Mouse (Mus musculus): ENCODE data around the gene Ooep. TPM values are rescaled to one million over a fixed set of nuclear protein-coding genes. Genes with fewer than 3 reads are reported as not detected.
"Not testable (repeated sequence)": the region's sequence is repeated elsewhere in the genome, so short reads cannot be mapped to it uniquely, and the experiment has no call there.

Gene Ooep
- polyA plus RNA-seq, 1 experiment from 2014 or later = 2.2 TPM

DNA sequence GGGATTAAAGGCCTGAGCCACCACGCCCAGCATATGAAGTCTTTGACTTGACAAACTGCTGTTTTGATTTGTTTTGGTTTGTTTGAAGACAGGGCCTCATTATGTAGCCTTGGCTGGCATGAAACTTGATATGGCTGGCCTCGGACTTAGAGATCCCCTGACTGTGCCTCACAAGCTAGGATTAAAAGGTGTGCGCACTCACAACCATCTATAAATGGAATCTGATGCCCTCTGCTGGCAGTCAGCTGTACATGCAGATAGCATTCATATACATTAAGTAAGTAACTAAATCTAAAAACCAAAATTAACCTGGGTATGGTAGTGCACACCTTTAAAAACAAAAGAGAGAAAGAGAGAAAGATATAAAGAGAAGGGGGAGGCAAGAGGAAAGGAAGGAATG, 7.4 kb upstream of the Ooep start:
- WGBS = 38% methylated on average over 3 of the region's 3 CpGs

DNA sequence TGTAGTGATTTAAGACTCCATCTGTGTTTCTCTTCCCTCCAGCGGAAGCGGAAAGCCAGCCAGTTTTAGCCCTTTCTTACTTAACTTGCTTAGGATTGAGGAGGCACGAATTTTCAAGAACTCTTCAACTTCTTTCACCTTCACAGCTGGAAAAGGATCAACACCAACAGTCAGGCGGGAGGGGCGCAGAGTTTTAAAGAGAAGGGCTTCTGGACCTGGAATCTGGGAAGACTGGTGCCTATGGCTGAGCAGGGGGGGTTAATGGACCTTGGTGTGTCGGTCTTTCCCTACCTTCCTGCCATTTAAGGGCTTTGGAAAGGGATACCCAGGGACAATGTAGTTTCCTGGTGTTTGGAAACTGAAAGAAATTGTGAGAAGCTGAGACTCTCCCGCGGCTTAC, 979 bp downstream of the Ooep start:
- H3K9ac ChIP-seq = no peak overlapping the region
- peaks cover 8% of the 10 kb centered on the region; the same call in 1 of the 2 replicates for H3K4me1 ChIP-seq
- H3K4me2 ChIP-seq (replicated peaks) = peak overlapping the region; percentile 69
- H3K27me3 ChIP-seq = peaks cover 4% of the 10 kb centered on the region; the same call in 1 of the 2 replicates
- H3K36me3 ChIP-seq = no peaks in the 10 kb centered on the region
- no peaks in the 10 kb centered on the region for H3K9me3 ChIP-seq
- H3K27ac ChIP-seq = no peak overlapping the region
- H3K4me3 ChIP-seq = peak overlapping the region; percentile 31
- WGBS = 23% methylated on average over 8 of the region's 8 CpGs
- ATAC-seq (ENCODE audit: insufficient number of reproducible peaks, insufficient read depth, low FRiP score, low TSS enrichment) = no peak

More for the DNA sequence above, 7.4 kb upstream of the Ooep start:
- Histone ChIP-seq H3K4me1 (no peaks in the 10 kb centered on the region), H3K4me3 (no peak overlapping the region), H3K4me2 (replicated peaks) (no peak overlapping the region), H3K27ac (no peak overlapping the region), H3K9me3 (no peaks in the 10 kb centered on the region), H3K9ac (no peak overlapping the region), H3K36me3 (no peaks in the 10 kb centered on the region), H3K27me3 (no peaks in the 10 kb centered on the region)
- ATAC-seq (ENCODE audit: insufficient number of reproducible peaks, insufficient read depth, low FRiP score, low TSS enrichment) = no peak

DNA sequence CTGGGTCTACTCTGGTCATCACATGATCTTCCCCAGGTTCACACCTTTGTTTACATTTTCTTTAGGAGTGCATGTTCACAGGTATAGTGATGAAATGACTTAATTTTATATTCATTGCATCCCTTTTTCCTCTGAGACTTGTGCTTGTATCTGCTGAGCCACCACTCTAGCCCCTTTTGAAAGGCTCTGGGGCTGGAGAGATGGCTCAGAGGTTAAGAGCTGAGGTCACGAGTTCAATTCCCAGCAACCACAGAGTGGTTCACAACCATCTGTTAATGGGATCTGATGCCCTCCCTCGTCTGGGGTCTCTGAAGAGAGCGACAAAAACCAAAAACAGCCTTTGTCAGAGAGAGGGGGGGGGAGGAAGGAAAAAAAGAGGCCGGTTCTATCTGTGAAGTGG, 3.0 kb downstream of the Ooep start:
- Histone ChIP-seq H3K4me3 (no peak overlapping the region), H3K27me3 (peaks cover 4% of the 10 kb centered on the region; the same call in 1 of the 2 replicates), H3K9me3 (no peaks in the 10 kb centered on the region), H3K27ac (no peak overlapping the region), H3K36me3 (no peaks in the 10 kb centered on the region), H3K9ac (no peak overlapping the region), H3K4me1 (peaks cover 8% of the 10 kb centered on the region; the same call in 1 of the 2 replicates), H3K4me2 (replicated peaks) (no peak overlapping the region)
- 67% methylated on average over 4 of the region's 4 CpGs for WGBS
- no peak for ATAC-seq (ENCODE audit: insufficient number of reproducible peaks, insufficient read depth, low FRiP score, low TSS enrichment)

DNA sequence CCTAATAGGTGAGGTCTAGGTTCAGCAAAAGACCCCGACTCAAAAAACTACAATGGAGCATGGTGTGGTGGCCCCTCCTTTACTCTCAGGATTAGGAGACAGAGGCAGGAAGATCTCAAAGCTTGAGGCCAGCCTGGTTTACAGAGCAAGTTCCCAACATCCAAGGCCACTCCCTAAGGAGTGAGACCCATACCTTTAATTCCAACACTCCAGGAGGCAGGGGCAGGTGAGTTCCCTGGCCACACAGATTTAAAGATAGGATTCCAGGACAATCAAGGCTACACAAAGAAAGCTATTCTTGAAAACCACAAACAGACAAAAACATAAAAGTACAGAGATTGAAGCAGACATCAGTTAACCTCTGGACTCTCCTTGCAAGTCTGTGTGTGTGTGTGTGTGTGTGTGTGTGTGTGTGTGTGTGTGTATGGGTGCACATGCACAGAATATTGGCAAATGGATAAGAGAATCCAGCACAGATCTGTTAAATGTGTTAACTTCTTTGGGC, 3.6 kb downstream of the Ooep start:
- Histone ChIP-seq H3K9me3 (no peaks in the 10 kb centered on the region), H3K4me3 (no peak overlapping the region)
- ATAC-seq (ENCODE audit: insufficient number of reproducible peaks, insufficient read depth, low FRiP score, low TSS enrichment) = no peak

DNA sequence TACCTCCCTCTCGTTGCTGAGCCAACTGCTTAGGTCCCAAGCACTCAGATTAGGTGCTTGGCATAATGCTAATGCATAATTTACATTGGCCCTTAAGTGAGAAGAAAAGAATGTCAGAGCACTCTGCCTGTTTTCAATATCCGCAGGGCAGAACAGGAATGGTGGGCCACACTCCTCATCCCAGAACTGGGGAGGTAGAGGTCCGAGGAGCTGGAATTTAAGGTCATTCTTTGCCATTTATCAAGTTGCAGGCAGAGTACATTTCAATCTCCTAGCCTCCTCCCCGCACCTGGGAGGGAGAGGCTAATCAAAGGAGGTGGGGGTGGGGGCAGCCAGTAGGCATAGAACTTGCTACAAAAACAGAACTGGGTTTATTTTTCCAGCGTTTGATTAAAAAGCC, 4.1 kb downstream of the Ooep start:
- 52% methylated on average over 5 of the region's 5 CpGs for WGBS
- Histone ChIP-seq H3K4me3 (no peak overlapping the region), H3K36me3 (no peaks in the 10 kb centered on the region), H3K9ac (no peak overlapping the region), H3K4me1 (peaks cover 8% of the 10 kb centered on the region; the same call in 1 of the 2 replicates), H3K4me2 (replicated peaks) (no peak overlapping the region), H3K9me3 (no peaks in the 10 kb centered on the region), H3K27ac (no peak overlapping the region), H3K27me3 (peaks cover 4% of the 10 kb centered on the region; the same call in 1 of the 2 replicates)
- ATAC-seq (ENCODE audit: insufficient number of reproducible peaks, insufficient read depth, low FRiP score, low TSS enrichment) = no peak

More for the DNA sequence above, 3.6 kb downstream of the Ooep start:
- peaks cover 8% of the 10 kb centered on the region; the same call in 1 of the 2 replicates for H3K4me1 ChIP-seq
- H3K4me2 ChIP-seq (replicated peaks) = no peak overlapping the region
- no peak overlapping the region for H3K27ac ChIP-seq
- 74% methylated on average over 1 of the region's 1 CpGs for WGBS
- H3K27me3 ChIP-seq = peaks cover 4% of the 10 kb centered on the region; the same call in 1 of the 2 replicates
- no peaks in the 10 kb centered on the region for H3K36me3 ChIP-seq
- H3K9ac ChIP-seq = no peak overlapping the region

DNA sequence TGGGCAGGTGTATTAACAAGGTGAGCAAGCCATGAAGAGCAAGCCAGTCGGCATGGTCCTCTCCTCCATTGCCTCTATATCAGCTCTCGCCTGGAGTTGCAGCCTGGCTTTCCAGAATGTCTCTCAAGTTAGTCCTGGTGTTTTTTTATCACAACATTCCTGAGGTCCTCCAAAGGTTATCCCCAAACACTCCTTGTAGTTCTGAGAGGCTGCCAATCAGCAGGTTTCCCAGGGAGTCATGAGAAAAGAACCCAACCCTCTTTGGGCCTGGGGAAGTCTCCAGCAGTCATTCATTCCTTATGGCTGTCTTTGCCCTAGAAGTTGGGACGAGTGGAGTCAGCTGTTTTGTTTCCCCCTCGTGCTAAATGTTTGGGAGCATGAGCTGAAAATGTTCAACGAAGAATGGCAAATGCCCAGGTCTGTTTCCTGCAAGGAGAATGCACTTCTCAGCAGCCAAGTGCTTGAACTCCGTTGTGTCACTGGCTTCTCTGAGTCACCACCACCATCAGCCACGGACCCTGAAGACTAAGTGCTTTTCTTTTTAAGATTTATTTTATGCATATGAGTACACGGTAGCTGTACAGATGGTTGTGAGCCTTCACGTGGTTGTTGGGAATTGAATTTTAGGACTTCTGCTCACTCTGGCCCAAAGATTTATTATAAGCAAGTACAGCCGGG, 5.6 kb downstream of the Ooep start:
- Histone ChIP-seq H3K4me3 (no peak overlapping the region), H3K4me1 (peaks cover under 1% of the 10 kb centered on the region; the same call in 1 of the 2 replicates)
- 84% methylated on average over 10 of the region's 10 CpGs for WGBS

DNA sequence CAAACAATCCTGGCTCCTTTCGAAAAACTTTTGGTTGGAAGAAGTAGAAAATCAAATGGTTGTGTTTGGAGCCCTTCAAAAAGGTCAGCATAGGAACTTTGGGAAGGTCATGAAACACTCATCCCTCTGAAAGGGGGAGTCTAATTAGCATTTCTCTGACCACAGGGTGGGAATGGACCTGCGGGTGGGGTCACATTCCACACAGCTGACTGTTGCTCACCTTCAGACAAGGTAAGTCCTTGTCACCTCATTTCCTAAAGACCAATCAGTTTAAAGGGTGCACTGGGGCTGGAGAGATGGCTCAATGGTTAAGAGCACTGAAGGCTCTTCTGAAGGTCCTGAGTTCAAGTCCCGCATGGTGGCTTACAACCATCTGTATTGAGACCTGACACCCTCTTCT, 7.1 kb downstream of the Ooep start:
- Histone ChIP-seq H3K27me3 (no peaks in the 10 kb centered on the region), H3K4me3 (no peak overlapping the region), H3K4me2 (replicated peaks) (no peak overlapping the region), H3K27ac (no peak overlapping the region), H3K4me1 (no peaks in the 10 kb centered on the region), H3K9ac (no peak overlapping the region), H3K36me3 (no peaks in the 10 kb centered on the region), H3K9me3 (no peaks in the 10 kb centered on the region)
- 91% methylated on average over 3 of the region's 3 CpGs for WGBS
- ATAC-seq (ENCODE audit: insufficient number of reproducible peaks, insufficient read depth, low FRiP score, low TSS enrichment) = no peak

More for the DNA sequence above, 5.6 kb downstream of the Ooep start:
- H3K27me3 ChIP-seq = peaks cover under 1% of the 10 kb centered on the region; the same call in 1 of the 2 replicates
- no peaks in the 10 kb centered on the region for H3K9me3 ChIP-seq
- no peaks in the 10 kb centered on the region for H3K36me3 ChIP-seq
- no peak overlapping the region for H3K27ac ChIP-seq
- no peak for ATAC-seq (ENCODE audit: insufficient number of reproducible peaks, insufficient read depth, low FRiP score, low TSS enrichment)
- H3K9ac ChIP-seq = no peak overlapping the region
- H3K4me2 ChIP-seq (replicated peaks) = no peak overlapping the region

DNA sequence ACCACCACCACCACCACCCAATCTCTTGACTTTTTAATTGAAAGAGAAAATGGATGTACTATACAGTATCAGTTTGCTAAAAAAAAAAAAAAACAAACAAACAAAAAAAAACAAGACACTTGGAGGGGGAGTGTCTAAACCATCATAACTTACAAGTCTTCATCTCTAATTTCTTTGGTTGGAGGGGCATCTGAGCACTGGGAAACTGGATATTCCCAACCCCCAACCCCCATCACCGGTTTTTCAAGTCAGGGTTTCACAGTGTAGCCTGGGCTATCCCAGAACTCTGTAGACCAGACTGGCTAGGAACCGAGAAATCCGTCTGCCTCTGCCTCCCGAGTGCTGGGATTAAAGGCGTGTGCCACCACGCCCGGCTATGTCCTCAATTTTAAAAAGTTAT, 8.7 kb downstream of the Ooep start:
- Histone ChIP-seq H3K27ac (no peak overlapping the region), H3K4me3 (no peak overlapping the region), H3K9me3 (no peaks in the 10 kb centered on the region), H3K4me2 (replicated peaks) (no peak overlapping the region), H3K36me3 (no peaks in the 10 kb centered on the region), H3K9ac (no peak overlapping the region), H3K27me3 (no peaks in the 10 kb centered on the region), H3K4me1 (no peaks in the 10 kb centered on the region)
- no peak for ATAC-seq (ENCODE audit: insufficient number of reproducible peaks, insufficient read depth, low FRiP score, low TSS enrichment)
- 87% methylated on average over 7 of the region's 7 CpGs for WGBS

DNA sequence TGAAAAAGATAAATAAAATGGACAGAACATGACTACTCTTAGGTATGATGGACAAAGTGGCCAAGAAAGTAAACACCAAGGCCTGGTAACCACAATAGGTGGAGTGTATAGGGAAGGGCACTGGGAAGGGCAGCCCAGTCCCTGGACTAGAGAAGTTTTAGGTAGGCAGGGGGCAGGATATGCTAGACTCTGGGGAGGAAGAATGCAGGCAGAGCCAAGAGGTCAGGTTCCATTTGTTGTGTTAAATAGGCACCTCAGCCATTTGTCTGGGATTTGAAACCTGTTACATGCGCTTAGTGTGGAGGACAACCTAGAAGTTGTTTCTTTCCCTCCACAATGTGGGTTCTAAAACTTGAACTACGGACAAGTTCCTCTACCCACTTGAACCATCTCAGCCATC, 9.2 kb downstream of the Ooep start:
- H3K27me3 ChIP-seq = no peaks in the 10 kb centered on the region
- H3K4me2 ChIP-seq (replicated peaks) = no peak overlapping the region
- no peak overlapping the region for H3K9ac ChIP-seq
- no peak overlapping the region for H3K4me3 ChIP-seq
- no peaks in the 10 kb centered on the region for H3K9me3 ChIP-seq
- no peaks in the 10 kb centered on the region for H3K4me1 ChIP-seq
- 84% methylated on average over 2 of the region's 2 CpGs for WGBS
- H3K36me3 ChIP-seq = no peaks in the 10 kb centered on the region
- no peak overlapping the region for H3K27ac ChIP-seq
- ATAC-seq (ENCODE audit: insufficient number of reproducible peaks, insufficient read depth, low FRiP score, low TSS enrichment) = no peak

DNA sequence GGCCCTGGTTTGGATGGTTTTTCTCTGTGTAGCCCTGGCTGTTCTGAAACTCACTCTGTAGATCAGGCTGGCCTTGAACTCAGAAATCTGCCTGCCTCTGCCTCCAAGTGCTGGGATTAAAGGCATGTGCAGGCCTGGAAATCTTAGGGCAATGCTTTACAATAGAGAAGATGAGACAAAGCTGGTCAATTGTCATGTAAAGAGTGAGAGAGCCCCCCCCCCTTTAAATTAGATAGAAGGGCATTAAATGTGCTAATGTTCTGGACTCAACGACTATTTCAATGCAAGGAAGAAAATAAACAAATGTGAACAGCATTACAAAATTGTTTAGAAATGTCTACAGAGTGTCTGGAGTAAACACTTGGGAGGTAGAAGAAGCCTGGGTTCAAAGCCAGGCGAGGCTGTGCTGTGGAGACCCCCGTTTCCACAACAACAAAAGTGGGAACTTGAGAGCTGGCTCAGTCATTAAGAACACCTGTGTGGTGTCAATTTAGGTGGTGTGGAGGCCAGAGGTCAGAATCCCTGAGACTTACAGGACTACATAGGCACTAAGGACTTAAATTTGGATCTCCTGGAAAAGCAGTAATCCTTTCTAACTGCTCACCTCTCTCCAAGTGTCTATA, 9.7 kb downstream of the Ooep start:
- WGBS = 62% methylated on average over 3 of the region's 3 CpGs
- H3K9ac ChIP-seq = no peak overlapping the region
- H3K4me1 ChIP-seq = no peaks in the 10 kb centered on the region
- H3K27me3 ChIP-seq = no peaks in the 10 kb centered on the region
- H3K27ac ChIP-seq = no peak overlapping the region
- no peak overlapping the region for H3K4me2 ChIP-seq (replicated peaks)
- H3K9me3 ChIP-seq = no peaks in the 10 kb centered on the region
- H3K36me3 ChIP-seq = no peaks in the 10 kb centered on the region
- no peak overlapping the region for H3K4me3 ChIP-seq
- no peak for ATAC-seq (ENCODE audit: insufficient number of reproducible peaks, insufficient read depth, low FRiP score, low TSS enrichment)

DNA sequence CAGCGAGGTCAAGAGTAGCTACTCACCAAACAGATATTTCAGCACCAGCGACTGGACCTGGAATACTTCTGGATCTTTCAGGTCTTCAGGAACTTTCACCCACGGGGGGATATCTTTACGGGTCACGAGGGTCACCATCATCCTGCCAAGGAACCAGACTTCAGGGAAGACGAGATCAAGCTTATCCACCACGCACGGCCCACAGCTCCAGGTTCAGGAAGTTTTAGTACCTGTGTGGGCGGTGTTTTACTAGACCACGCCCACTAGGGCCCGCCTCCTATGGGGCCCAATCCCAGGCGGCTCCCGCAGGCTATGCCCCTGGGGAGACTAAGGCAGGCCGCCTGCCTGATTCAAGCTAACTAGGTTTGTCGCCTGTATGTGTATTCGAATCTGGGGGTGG, 10.6 kb downstream of the Ooep start, which contains the start of gene Dppa5a:
Gene Dppa5a (minus strand): TSS at position 219 of the 400 bp plus-strand sequence.
- H3K27ac ChIP-seq; H3K9ac ChIP-seq; ATAC-seq (ENCODE audit: insufficient number of reproducible peaks, insufficient read depth, low FRiP score, low TSS enrichment); H3K4me3 ChIP-seq; H3K4me2 ChIP-seq (replicated peaks); H3K9me3 ChIP-seq; H3K4me1 ChIP-seq; H3K27me3 ChIP-seq; H3K36me3 ChIP-seq: not testable (repeated sequence)
- WGBS = 91% methylated on average over 16 of the region's 16 CpGs
